Mouse (Mus musculus) neural tube, embryonic 15.5 days (tissue): ENCODE data around the gene Gm765. TPM values are rescaled to one million over a fixed set of nuclear protein-coding genes. Genes with fewer than 3 reads are reported as not detected.

Source experiments
- ATAC-seq: fragments of 200-750 bp; cut with Nextera tagmentation; 2 replicates; pipeline ENCODE4 v1.8.0; 2017; ENCODE audit warnings: mild to moderate bottlenecking, moderate TSS enrichment, moderate library complexity; ENCODE audit not compliant: low FRiP score
- H3K27ac ChIP-seq: fragments of 300-500 bp; sonication (generic); replicated peaks from 2 replicates; pipeline ENCODE4 v1.5.1; 2015; ENCODE audit warnings: mild to moderate bottlenecking, inconsistent platforms
- H3K27me3 ChIP-seq: fragments of 300-500 bp; sonication (generic); replicated peaks from 2 replicates; pipeline ENCODE4 v1.6.1; 2015; ENCODE audit warnings: inconsistent platforms
- H3K36me3 ChIP-seq: fragments of 300-500 bp; sonication (generic); 2 replicates; pipeline ENCODE4 v1.6.1; 2015; ENCODE audit warnings: inconsistent platforms
- H3K4me1 ChIP-seq: fragments of 300-500 bp; sonication (generic); 2 replicates; pipeline ENCODE4 v1.6.1; 2015; ENCODE audit warnings: inconsistent platforms
- H3K4me2 ChIP-seq: fragments of 300-500 bp; sonication (generic); 2 replicates; pipeline ENCODE4 v1.6.1; 2015; ENCODE audit warnings: inconsistent platforms, mild to moderate bottlenecking, moderate library complexity
- H3K4me3 ChIP-seq: fragments of 300-500 bp; sonication (generic); replicated peaks from 2 replicates; pipeline ENCODE4 v1.5.1; 2015; ENCODE audit warnings: mild to moderate bottlenecking, inconsistent platforms
- H3K9ac ChIP-seq: fragments of 300-500 bp; sonication (generic); replicated peaks from 2 replicates; pipeline ENCODE4 v1.6.1; 2015; ENCODE audit warnings: mild to moderate bottlenecking, inconsistent platforms
- H3K9me3 ChIP-seq: fragments of 300-500 bp; sonication (generic); replicated peaks from 2 replicates; pipeline ENCODE4 v1.6.1; 2016; ENCODE audit warnings: inconsistent platforms
- WGBS: fragments of 180-500 bp; shearing (Covaris S2); methylation state at CpG from one replicate; pipeline ENCODE4 v1.1.7; 2015; ENCODE audit warnings: mixed read lengths; 5-methylcytosine and 5-hydroxymethylcytosine counted together
- polyA plus RNA-seq: library from polyadenylated mRNA; unstranded; fragments of >200 nt; fragmentation: Nextera tagmentation; extraction: Ambion mirVana; gene quantifications from 2 replicates; pipeline ENCODE4 v1.2.1, GENCODE M21; 2015

Gene Gm765
- polyA plus RNA-seq, result 0.19 and 0.24 TPM in 2 replicates

DNA sequence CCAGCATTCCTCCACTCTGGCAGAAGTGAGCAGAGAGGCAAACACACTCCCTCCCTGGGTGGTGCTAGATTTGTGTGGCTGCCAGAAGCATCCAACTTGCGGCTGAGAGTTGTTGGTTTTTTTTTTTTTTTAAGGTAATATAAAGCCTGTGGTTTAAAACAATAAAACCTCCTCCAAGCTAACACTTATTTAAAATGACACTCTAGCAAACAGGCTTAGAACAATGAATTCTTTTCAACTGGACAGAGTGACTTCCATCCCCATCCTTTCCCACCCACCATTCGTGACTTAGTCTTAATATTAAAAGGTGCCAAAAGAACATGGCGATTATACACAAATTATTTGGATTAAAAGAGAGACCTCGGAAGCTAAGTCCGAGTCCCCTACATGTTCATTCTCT, at the start of gene Gm765:
Gene Gm765 (minus strand): TSS at position 101 of the 400 bp plus-strand sequence.
- Histone ChIP-seq H3K9ac (no peak within 1 kb of the TSS), H3K36me3 (no peaks in the 10 kb centered on the region), H3K4me3 (no peak within 1 kb of the TSS), H3K9me3 (no peaks in the 10 kb centered on the region), H3K4me2 (no peak within 1 kb of the TSS), H3K27me3 (no peaks in the 10 kb centered on the region), H3K27ac (no peak within 1 kb of the TSS), H3K4me1 (no peaks in the 10 kb centered on the region)
- 74% methylated on average over 5 of the region's 5 CpGs for WGBS
- ATAC-seq, result no peak

GRCm38 (mm10) chr6:98385487-98385886, 42.9 kb upstream of the Gm765 start:
- no peak overlapping the region for H3K4me2 ChIP-seq
- no peak overlapping the region for H3K27ac ChIP-seq
- WGBS, result 69% methylated on average over 8 of the region's 8 CpGs
- 0 out of 2 replicates have a peak, but pooled peaks cover 2% of the 10 kb centered on the region for H3K4me1 ChIP-seq
- no peaks in the 10 kb centered on the region for H3K36me3 ChIP-seq
- H3K27me3 ChIP-seq, result no peaks in the 10 kb centered on the region
- H3K4me3 ChIP-seq, result no peak overlapping the region
- H3K9me3 ChIP-seq, result no peaks in the 10 kb centered on the region
- H3K9ac ChIP-seq, result no peak overlapping the region
- ATAC-seq, result no peak

DNA sequence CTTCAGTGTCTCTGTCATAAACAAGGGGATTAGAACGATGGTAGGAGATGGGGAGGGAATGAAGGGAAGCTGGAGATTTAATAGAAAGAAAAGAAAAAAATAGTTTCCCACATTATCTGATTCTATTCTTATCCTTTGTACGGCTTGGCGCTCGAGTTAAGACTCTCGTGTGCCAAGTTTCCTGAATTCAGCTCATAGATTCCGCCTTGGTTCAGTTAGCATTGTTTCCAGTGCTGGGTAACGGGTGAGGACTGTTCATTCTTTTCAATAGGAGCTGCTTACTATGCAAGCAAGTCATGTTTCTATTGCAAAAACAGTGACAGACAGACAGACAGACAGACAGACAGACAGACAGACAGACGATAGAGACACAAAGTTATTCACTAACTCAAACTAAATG, 41.9 kb upstream of the Gm765 start:
- 0 out of 2 replicates have a peak, but pooled peaks cover 2% of the 10 kb centered on the region for H3K4me1 ChIP-seq
- no peak for ATAC-seq
- H3K4me2 ChIP-seq, result no peak overlapping the region
- H3K27me3 ChIP-seq, result no peaks in the 10 kb centered on the region
- no peak overlapping the region for H3K9ac ChIP-seq
- H3K9me3 ChIP-seq, result no peaks in the 10 kb centered on the region
- H3K4me3 ChIP-seq, result no peak overlapping the region
- H3K27ac ChIP-seq, result no peak overlapping the region
- H3K36me3 ChIP-seq, result no peaks in the 10 kb centered on the region
- WGBS, result 55% methylated on average over 8 of the region's 8 CpGs

DNA sequence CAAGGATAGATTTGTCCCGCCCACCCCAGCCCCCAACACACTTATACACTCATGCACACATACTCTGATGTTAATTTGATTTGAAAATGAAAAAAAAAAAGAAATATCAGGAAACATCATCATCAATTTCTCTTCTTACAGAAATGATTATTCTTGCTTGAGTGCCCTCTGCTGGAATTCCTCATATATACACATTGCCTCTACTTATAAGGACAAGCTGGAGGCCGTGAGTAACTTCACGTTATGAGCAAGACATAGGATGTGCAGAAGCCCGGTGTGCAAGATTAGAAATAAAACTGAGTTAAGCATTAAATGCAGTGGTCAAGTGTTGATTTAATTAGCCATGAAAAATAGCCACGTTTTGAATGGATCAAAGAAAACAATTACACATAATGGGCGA, 40.9 kb upstream of the Gm765 start:
- H3K27me3 ChIP-seq, result no peaks in the 10 kb centered on the region
- H3K4me2 ChIP-seq, result no peak overlapping the region
- 37% methylated on average over 6 of the region's 6 CpGs for WGBS
- H3K36me3 ChIP-seq, result no peaks in the 10 kb centered on the region
- no peak overlapping the region for H3K4me3 ChIP-seq
- H3K9ac ChIP-seq, result no peak overlapping the region
- H3K27ac ChIP-seq, result no peak overlapping the region
- no peaks in the 10 kb centered on the region for H3K9me3 ChIP-seq
- H3K4me1 ChIP-seq, result 0 out of 2 replicates have a peak, but pooled peaks cover 2% of the 10 kb centered on the region
- ATAC-seq, result no peak

GRCm38 (mm10) chr6:98366199-98366598, 23.6 kb upstream of the Gm765 start:
- WGBS, result 89% methylated on average over 4 of the region's 4 CpGs
- Histone ChIP-seq H3K9me3 (no peaks in the 10 kb centered on the region), H3K4me1 (no peaks in the 10 kb centered on the region), H3K4me3 (no peak overlapping the region), H3K36me3 (no peaks in the 10 kb centered on the region), H3K4me2 (no peak overlapping the region), H3K27ac (no peak overlapping the region), H3K27me3 (no peaks in the 10 kb centered on the region; the same call in 1 of the 2 replicates), H3K9ac (no peak overlapping the region)
- no peak for ATAC-seq

GRCm38 (mm10) chr6:98355271-98355670, 12.7 kb upstream of the Gm765 start:
- 80% methylated on average over 5 of the region's 5 CpGs for WGBS
- no peak overlapping the region for H3K4me3 ChIP-seq
- no peak for ATAC-seq
- no peak overlapping the region for H3K4me2 ChIP-seq
- H3K36me3 ChIP-seq, result no peaks in the 10 kb centered on the region
- no peaks in the 10 kb centered on the region for H3K27me3 ChIP-seq
- H3K9me3 ChIP-seq, result no peaks in the 10 kb centered on the region
- no peak overlapping the region for H3K9ac ChIP-seq
- H3K4me1 ChIP-seq, result no peaks in the 10 kb centered on the region
- no peak overlapping the region for H3K27ac ChIP-seq

GRCm38 (mm10) chr6:98353285-98353684, 10.7 kb upstream of the Gm765 start:
- WGBS, result 94% methylated on average over 3 of the region's 3 CpGs
- no peaks in the 10 kb centered on the region for H3K27me3 ChIP-seq

GRCm38 (mm10) chr6:98332714-98333113, 9.8 kb downstream of the Gm765 start:
- no peaks in the 10 kb centered on the region for H3K4me1 ChIP-seq
- H3K4me2 ChIP-seq, result no peak overlapping the region
- no peaks in the 10 kb centered on the region for H3K36me3 ChIP-seq
- no peaks in the 10 kb centered on the region for H3K9me3 ChIP-seq
- H3K9ac ChIP-seq, result no peak overlapping the region
- no peak overlapping the region for H3K4me3 ChIP-seq
- 85% methylated on average over 2 of the region's 2 CpGs for WGBS
- ATAC-seq, result no peak
- no peak overlapping the region for H3K27ac ChIP-seq
- H3K27me3 ChIP-seq, result no peaks in the 10 kb centered on the region

More at GRCm38 (mm10) chr6:98353285-98353684, 10.7 kb upstream of the Gm765 start:
- no peak for ATAC-seq
- no peaks in the 10 kb centered on the region for H3K36me3 ChIP-seq
- H3K4me1 ChIP-seq, result no peaks in the 10 kb centered on the region
- no peak overlapping the region for H3K4me3 ChIP-seq
- H3K9me3 ChIP-seq, result no peaks in the 10 kb centered on the region
- no peak overlapping the region for H3K4me2 ChIP-seq
- no peak overlapping the region for H3K27ac ChIP-seq
- no peak overlapping the region for H3K9ac ChIP-seq

DNA sequence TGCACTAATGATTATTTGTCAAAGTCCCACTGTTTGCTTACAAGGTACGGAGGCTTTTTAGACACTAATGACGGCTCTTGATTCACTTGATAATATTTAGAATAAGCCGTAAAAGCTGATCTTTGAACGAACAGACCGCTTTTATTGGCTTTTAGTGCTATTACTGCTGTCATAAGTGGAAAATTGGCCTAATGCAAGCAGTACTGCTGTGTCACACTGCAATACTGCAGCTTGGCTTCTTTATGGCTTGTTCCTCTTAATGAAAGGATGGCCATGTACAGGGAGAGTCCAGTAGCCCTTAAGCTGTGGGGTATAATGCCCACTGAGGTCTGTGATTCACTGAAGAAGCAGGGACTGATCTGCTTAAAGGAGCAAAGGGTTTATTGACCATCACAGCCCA, 30.9 kb downstream of the Gm765 start:
- no peaks in the 10 kb centered on the region for H3K9me3 ChIP-seq
- no peak overlapping the region for H3K4me3 ChIP-seq
- H3K4me1 ChIP-seq, result no peaks in the 10 kb centered on the region
- H3K9ac ChIP-seq, result no peak overlapping the region
- 71% methylated on average over 5 of the region's 5 CpGs for WGBS
- no peaks in the 10 kb centered on the region for H3K36me3 ChIP-seq
- no peak for ATAC-seq
- no peak overlapping the region for H3K27ac ChIP-seq
- H3K27me3 ChIP-seq, result no peaks in the 10 kb centered on the region
- no peak overlapping the region for H3K4me2 ChIP-seq

- no peak overlapping the region for H3K4me3 ChIP-seq
- no peaks in the 10 kb centered on the region for H3K27me3 ChIP-seq
- H3K9me3 ChIP-seq, result no peaks in the 10 kb centered on the region
- no peak overlapping the region for H3K4me2 ChIP-seq
- H3K9ac ChIP-seq, result no peak overlapping the region
- WGBS, result 73% methylated on average over 3 of the region's 3 CpGs
- no peaks in the 10 kb centered on the region for H3K36me3 ChIP-seq
- H3K27ac ChIP-seq, result no peak overlapping the region
- no peak for ATAC-seq
- no peaks in the 10 kb centered on the region for H3K4me1 ChIP-seq
Observed at GRCm38 (mm10) chr6:98307647-98308046, 34.9 kb downstream of the Gm765 start.

DNA sequence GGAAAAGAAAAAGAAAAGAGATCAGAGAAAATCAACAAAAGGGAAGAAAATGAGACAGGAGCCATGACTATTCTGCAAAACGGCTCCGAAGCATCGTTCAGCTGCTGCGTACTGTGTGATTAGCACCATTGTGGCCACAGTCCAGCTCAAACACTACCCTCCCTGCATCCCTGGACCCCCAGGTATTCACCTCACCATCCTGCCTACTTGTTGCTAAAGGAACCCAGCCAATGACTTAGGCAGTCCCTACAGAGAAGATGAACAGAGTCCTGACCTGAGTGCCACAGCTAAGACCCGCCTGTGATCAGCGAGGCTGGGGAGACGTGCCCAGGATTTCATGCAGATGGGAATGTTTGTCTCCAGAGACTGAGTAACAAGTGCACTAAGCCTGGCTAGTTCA, 35.4 kb downstream of the Gm765 start:
- Histone ChIP-seq H3K27me3 (no peaks in the 10 kb centered on the region), H3K4me1 (no peaks in the 10 kb centered on the region), H3K4me3 (no peak overlapping the region), H3K9ac (no peak overlapping the region), H3K4me2 (no peak overlapping the region), H3K36me3 (no peaks in the 10 kb centered on the region), H3K27ac (no peak overlapping the region), H3K9me3 (no peaks in the 10 kb centered on the region)
- ATAC-seq, result no peak
- 90% methylated on average over 7 of the region's 7 CpGs for WGBS

- H3K27ac ChIP-seq, result no peak overlapping the region
- H3K4me2 ChIP-seq, result no peak overlapping the region
- 0 out of 2 replicates have a peak, but pooled peaks cover 2% of the 10 kb centered on the region for H3K4me1 ChIP-seq
- no peak overlapping the region for H3K4me3 ChIP-seq
- WGBS, result 80% methylated on average over 5 of the region's 5 CpGs
- H3K27me3 ChIP-seq, result no peaks in the 10 kb centered on the region
- H3K9ac ChIP-seq, result no peak overlapping the region
- H3K36me3 ChIP-seq, result no peaks in the 10 kb centered on the region
- ATAC-seq, result no peak
- no peaks in the 10 kb centered on the region for H3K9me3 ChIP-seq
Observed at GRCm38 (mm10) chr6:98292064-98292463, 50.5 kb downstream of the Gm765 start.

GRCm38 (mm10) chr6:98288316-98288715, 54.2 kb downstream of the Gm765 start:
- no peak overlapping the region for H3K9ac ChIP-seq
- ATAC-seq, result no peak
- no peaks in the 10 kb centered on the region for H3K36me3 ChIP-seq
- H3K27ac ChIP-seq, result no peak overlapping the region
- H3K4me3 ChIP-seq, result no peak overlapping the region
- WGBS, result 35% methylated on average over 3 of the region's 3 CpGs
- H3K4me1 ChIP-seq, result 0 out of 2 replicates have a peak, but pooled peaks cover 6% of the 10 kb centered on the region
- 0 out of 2 replicates have a peak, but pooled peaks cover 2% of the 10 kb centered on the region for H3K27me3 ChIP-seq
- no peak overlapping the region for H3K4me2 ChIP-seq
- H3K9me3 ChIP-seq, result no peaks in the 10 kb centered on the region
